Mouse (Mus musculus): ENCODE measurements around the gene 1700019N19Rik. TPM values are rescaled to one million over a fixed set of nuclear protein-coding genes. Genes with fewer than 3 reads are reported as not detected.

1700019N19Rik gene
- total and polyA plus RNA-seq, 3 experiments, result not detected

- H3K9me3 ChIP-seq (replicated peaks), result peaks cover 20% of the 10 kb centered on the region
- DNase-seq (ENCODE audit: low spot score) (no peak), ATAC-seq (ENCODE audit: extremely low read depth, insufficient number of reproducible peaks, low FRiP score, poor library complexity, severe bottlenecking) (no peak)
- TF ChIP-seq POLR2AphosphoS5 (IDR thresholded peaks at IDR 0.05; ENCODE audit: insufficient replicate concordance, low read depth, low read length), result no peak
- TF ChIP-seq CTCF (IDR thresholded peaks at IDR 0.05; ENCODE audit: low read depth, low read length), result no peak
- TF ChIP-seq GATA1 (IDR thresholded peaks at IDR 0.05; ENCODE audit: borderline replicate concordance, low read length), result no peak
- TF ChIP-seq GATA2 (IDR thresholded peaks at IDR 0.05; ENCODE audit: borderline replicate concordance, low read depth, low read length), result no peak
- TF ChIP-seq TAL1 (conservative IDR thresholded peaks at IDR 0.05; ENCODE audit: low read depth, low read length), result no peak
- H3K4me3 ChIP-seq (ENCODE audit: low read depth, low read length), result no peak overlapping the region
- no peaks in the 10 kb centered on the region for H3K27me3 ChIP-seq (ENCODE audit: insufficient read depth, low read length)
- no peaks in the 10 kb centered on the region for H3K36me3 ChIP-seq (replicated peaks)
- no peaks in the 10 kb centered on the region for H3K4me1 ChIP-seq (ENCODE audit: insufficient read depth, low read depth, low read length)
Measured at GRCm38 (mm10) chr19:58833639-58834180, 39.4 kb upstream of the 1700019N19Rik start.

- TF ChIP-seq GATA2 (IDR thresholded peaks at IDR 0.05; ENCODE audit: borderline replicate concordance, low read depth, low read length) (no peak), POLR2AphosphoS5 (IDR thresholded peaks at IDR 0.05; ENCODE audit: insufficient replicate concordance, low read depth, low read length) (no peak), TAL1 (conservative IDR thresholded peaks at IDR 0.05; ENCODE audit: low read depth, low read length) (no peak), CTCF (IDR thresholded peaks at IDR 0.05; ENCODE audit: low read depth, low read length) (no peak), GATA1 (IDR thresholded peaks at IDR 0.05; ENCODE audit: borderline replicate concordance, low read length) (no peak)
- H3K36me3 ChIP-seq (replicated peaks), result no peaks in the 10 kb centered on the region
- H3K4me1 ChIP-seq (ENCODE audit: insufficient read depth, low read depth, low read length), result no peaks in the 10 kb centered on the region
- H3K9me3 ChIP-seq (replicated peaks), result peaks cover 16% of the 10 kb centered on the region
- H3K27me3 ChIP-seq (ENCODE audit: insufficient read depth, low read length), result no peaks in the 10 kb centered on the region
- DNase-seq (ENCODE audit: low spot score) (no peak), ATAC-seq (ENCODE audit: extremely low read depth, insufficient number of reproducible peaks, low FRiP score, poor library complexity, severe bottlenecking) (no peak)
- H3K4me3 ChIP-seq (ENCODE audit: low read depth, low read length), result no peak overlapping the region
Measured at GRCm38 (mm10) chr19:58832988-58833387, 38.7 kb upstream of the 1700019N19Rik start.

GRCm38 (mm10) chr19:58831280-58831922, 37.1 kb upstream of the 1700019N19Rik start:
- no peak for DNase-seq (ENCODE audit: low spot score)
- no peaks in the 10 kb centered on the region for H3K4me1 ChIP-seq (ENCODE audit: insufficient read depth, low read depth, low read length)
- ATAC-seq (ENCODE audit: extremely low read depth, insufficient number of reproducible peaks, low FRiP score, poor library complexity, severe bottlenecking), result no peak

GRCm38 (mm10) chr19:58830182-58830581, 35.9 kb upstream of the 1700019N19Rik start:
- H3K4me1 ChIP-seq (ENCODE audit: insufficient read depth, low read depth, low read length), result no peaks in the 10 kb centered on the region
- TF ChIP-seq POLR2AphosphoS5 (IDR thresholded peaks at IDR 0.05; ENCODE audit: insufficient replicate concordance, low read depth, low read length), result no peak
- no peak for TF ChIP-seq GATA2 (IDR thresholded peaks at IDR 0.05; ENCODE audit: borderline replicate concordance, low read depth, low read length)
- no peak for TF ChIP-seq CTCF (IDR thresholded peaks at IDR 0.05; ENCODE audit: low read depth, low read length)
- TF ChIP-seq GATA1 (IDR thresholded peaks at IDR 0.05; ENCODE audit: borderline replicate concordance, low read length), result no peak
- no peak for TF ChIP-seq TAL1 (conservative IDR thresholded peaks at IDR 0.05; ENCODE audit: low read depth, low read length)
- ATAC-seq (ENCODE audit: extremely low read depth, insufficient number of reproducible peaks, low FRiP score, poor library complexity, severe bottlenecking), result no peak
- no peaks in the 10 kb centered on the region for H3K36me3 ChIP-seq (replicated peaks)
- no peak for DNase-seq (ENCODE audit: low spot score)
- H3K9me3 ChIP-seq (replicated peaks), result peaks cover 21% of the 10 kb centered on the region
- no peak overlapping the region for H3K4me3 ChIP-seq (ENCODE audit: low read depth, low read length)
- H3K27me3 ChIP-seq (ENCODE audit: insufficient read depth, low read length), result no peaks in the 10 kb centered on the region

More at GRCm38 (mm10) chr19:58831280-58831922, 37.1 kb upstream of the 1700019N19Rik start:
- TF ChIP-seq CTCF (IDR thresholded peaks at IDR 0.05; ENCODE audit: low read depth, low read length) (no peak), POLR2AphosphoS5 (IDR thresholded peaks at IDR 0.05; ENCODE audit: insufficient replicate concordance, low read depth, low read length) (no peak), GATA2 (IDR thresholded peaks at IDR 0.05; ENCODE audit: borderline replicate concordance, low read depth, low read length) (no peak)
- peaks cover 23% of the 10 kb centered on the region for H3K9me3 ChIP-seq (replicated peaks)
- H3K36me3 ChIP-seq (replicated peaks), result no peaks in the 10 kb centered on the region
- no peaks in the 10 kb centered on the region for H3K27me3 ChIP-seq (ENCODE audit: insufficient read depth, low read length)
- no peak overlapping the region for H3K4me3 ChIP-seq (ENCODE audit: low read depth, low read length)

- Histone ChIP-seq H3K4me1 (ENCODE audit: insufficient read depth, low read depth, low read length) (no peaks in the 10 kb centered on the region), H3K9me3 (replicated peaks) (peaks cover 18% of the 10 kb centered on the region), H3K36me3 (replicated peaks) (no peaks in the 10 kb centered on the region), H3K4me3 (ENCODE audit: low read depth, low read length) (no peak overlapping the region), H3K27me3 (ENCODE audit: insufficient read depth, low read length) (no peaks in the 10 kb centered on the region)
- TF ChIP-seq GATA2 (IDR thresholded peaks at IDR 0.05; ENCODE audit: borderline replicate concordance, low read depth, low read length), result no peak
- no peak for TF ChIP-seq POLR2AphosphoS5 (IDR thresholded peaks at IDR 0.05; ENCODE audit: insufficient replicate concordance, low read depth, low read length)
- no peak for TF ChIP-seq CTCF (IDR thresholded peaks at IDR 0.05; ENCODE audit: low read depth, low read length)
- no peak for TF ChIP-seq GATA1 (IDR thresholded peaks at IDR 0.05; ENCODE audit: borderline replicate concordance, low read length)
- no peak for TF ChIP-seq TAL1 (conservative IDR thresholded peaks at IDR 0.05; ENCODE audit: low read depth, low read length)
- DNase-seq (ENCODE audit: low spot score) (no peak), ATAC-seq (ENCODE audit: extremely low read depth, insufficient number of reproducible peaks, low FRiP score, poor library complexity, severe bottlenecking) (no peak)
Measured at GRCm38 (mm10) chr19:58829575-58829974, 35.3 kb upstream of the 1700019N19Rik start.

- Histone ChIP-seq H3K4me1 (ENCODE audit: insufficient read depth, low read depth, low read length) (no peaks in the 10 kb centered on the region), H3K9me3 (replicated peaks) (peaks cover 23% of the 10 kb centered on the region), H3K4me3 (ENCODE audit: low read depth, low read length) (no peak overlapping the region), H3K27me3 (ENCODE audit: insufficient read depth, low read length) (no peaks in the 10 kb centered on the region), H3K36me3 (replicated peaks) (no peaks in the 10 kb centered on the region)
- TF ChIP-seq GATA1 (IDR thresholded peaks at IDR 0.05; ENCODE audit: borderline replicate concordance, low read length) (no peak), CTCF (IDR thresholded peaks at IDR 0.05; ENCODE audit: low read depth, low read length) (no peak), GATA2 (IDR thresholded peaks at IDR 0.05; ENCODE audit: borderline replicate concordance, low read depth, low read length) (no peak), POLR2AphosphoS5 (IDR thresholded peaks at IDR 0.05; ENCODE audit: insufficient replicate concordance, low read depth, low read length) (no peak), TAL1 (conservative IDR thresholded peaks at IDR 0.05; ENCODE audit: low read depth, low read length) (no peak)
- no peak for DNase-seq (ENCODE audit: low spot score)
- no peak for ATAC-seq (ENCODE audit: extremely low read depth, insufficient number of reproducible peaks, low FRiP score, poor library complexity, severe bottlenecking)
Measured at GRCm38 (mm10) chr19:58827656-58828055, 33.4 kb upstream of the 1700019N19Rik start.
